22 mouse cellular contexts compared by ENCODE assay signal in the genomic region with DNA sequence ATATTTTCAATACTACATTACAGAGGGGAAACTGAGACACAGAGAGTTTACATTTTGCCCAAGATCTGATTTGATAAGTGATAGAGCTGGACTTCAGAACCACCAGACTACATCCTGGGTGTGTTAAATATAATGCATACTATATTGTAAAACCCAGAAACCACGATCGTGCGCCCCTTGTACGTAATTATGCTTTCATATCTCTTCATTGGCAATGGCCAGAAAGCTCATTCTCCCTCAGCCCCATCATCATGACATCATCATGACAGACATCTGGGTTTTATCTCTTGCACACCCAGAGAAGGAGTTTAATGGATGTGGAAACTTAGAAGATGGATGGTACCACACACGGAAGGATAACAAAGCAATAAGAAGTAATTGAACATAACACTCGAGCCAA. TPM values are rescaled to one million over a fixed set of nuclear protein-coding genes. Genes with fewer than 3 reads are reported as not detected.
DNase-seq lines count a peak whose midpoint lies in the region; ATAC-seq and TF ChIP-seq lines count a peak whose summit lies in the region.
"Had no signal": no experiment of that assay in that cellular context is flagged by ENCODE, and none has a peak within 500 bp of the region (broad histone marks: within the 10 kb centered on the region; RNA-seq: fewer than 3 reads in every experiment).

No protein-coding gene starts in this region.

- DNase-seq in heart, adult 11 months = peak; percentile 63
- DNase-seq in kidney, postnatal 25 days = no peak
- DNase-seq in lung, adult 2 months = peak; percentile 0
- DNase-seq in lung, postnatal 10 days = no peak
- DNase-seq in NIH3T3 (ENCODE audit: low read depth) = peak; percentile 38
- DNase-seq: adrenal gland, postnatal 10 days; adrenal gland, postnatal 36 days; cerebellum, adult 18-20 months; cerebellum, adult 9-10 months; cerebellum, postnatal 14 days; forebrain, postnatal 0 days; gastrocnemius, adult 2 months; gastrocnemius, postnatal 14 days; heart, adult 18-20 months had no signal

- H3K4me1 ChIP-seq in heart, embryonic 12.5 days (replicated peaks) = peaks cover 42% of the 10 kb centered on the region
- H3K4me1 ChIP-seq in kidney, embryonic 15.5 days = peaks cover 14% of the 10 kb centered on the region; the same call in 1 of the 2 replicates
- H3K4me1 ChIP-seq in lung, adult 2 months (ENCODE audit: control insufficient read depth, insufficient read depth, low read length) = no peaks in the 10 kb centered on the region
- H3K4me1 ChIP-seq: embryonic facial prominence, embryonic 12.5 days; hindbrain, embryonic 12.5 days; hindbrain, embryonic 15.5 days had no signal

- no peak overlapping the region for H3K9ac ChIP-seq in heart, embryonic 12.5 days
- H3K9ac ChIP-seq in kidney, embryonic 15.5 days = no peak overlapping the region
- H3K9ac ChIP-seq: embryonic facial prominence, embryonic 12.5 days; embryonic facial prominence, embryonic 15.5 days; forebrain, postnatal 0 days; hindbrain, embryonic 12.5 days; hindbrain, embryonic 15.5 days had no signal

- H3K4me2 ChIP-seq in heart, embryonic 12.5 days = no peak overlapping the region
- H3K4me2 ChIP-seq in kidney, embryonic 15.5 days = no peak overlapping the region
- H3K4me2 ChIP-seq: embryonic facial prominence, embryonic 12.5 days; embryonic facial prominence, embryonic 15.5 days; hindbrain, embryonic 12.5 days; hindbrain, embryonic 15.5 days had no signal

- H3K4me3 ChIP-seq in heart, embryonic 12.5 days = no peak overlapping the region
- no peak overlapping the region for H3K4me3 ChIP-seq in kidney, embryonic 15.5 days (replicated peaks)
- no peak overlapping the region for H3K4me3 ChIP-seq in lung, adult 2 months (replicated peaks; ENCODE audit: extremely low read depth, low read depth, low read length)
- H3K4me3 ChIP-seq: embryonic facial prominence, embryonic 12.5 days; embryonic facial prominence, embryonic 15.5 days; gastrocnemius, adult 2 months; hindbrain, embryonic 12.5 days; hindbrain, embryonic 15.5 days had no signal

- no peak overlapping the region for H3K27ac ChIP-seq in heart, embryonic 12.5 days (ENCODE audit: poor library complexity, severe bottlenecking)
- 0 out of 2 replicates have a peak overlapping the region, but pooled peaks have one; percentile 18 for H3K27ac ChIP-seq in kidney, embryonic 15.5 days
- H3K27ac ChIP-seq: embryonic facial prominence, embryonic 12.5 days; embryonic facial prominence, embryonic 15.5 days; gastrocnemius, adult 2 months; hindbrain, embryonic 12.5 days; hindbrain, embryonic 15.5 days had no signal

- WGBS in heart, embryonic 12.5 days = 79% methylated on average over 6 of the region's 6 CpGs
- WGBS in kidney, embryonic 15.5 days = 69% methylated on average over 6 of the region's 6 CpGs
- WGBS in lung, adult 2 months = 68% methylated on average over 6 of the region's 6 CpGs

- no peaks in the 10 kb centered on the region for H3K36me3 ChIP-seq in heart, embryonic 12.5 days
- no peaks in the 10 kb centered on the region for H3K36me3 ChIP-seq in kidney, embryonic 15.5 days
- H3K36me3 ChIP-seq: embryonic facial prominence, embryonic 12.5 days; embryonic facial prominence, embryonic 15.5 days; hindbrain, embryonic 12.5 days; hindbrain, embryonic 15.5 days had no signal

- TF ChIP-seq POLR2A in lung, adult 2 months (IDR thresholded peaks at IDR 0.05; ENCODE audit: borderline replicate concordance, extremely low read depth, low read depth, low read length) = no peak

- no peaks in the 10 kb centered on the region for H3K27me3 ChIP-seq in heart, embryonic 12.5 days (replicated peaks)
- H3K27me3 ChIP-seq in kidney, embryonic 15.5 days = no peaks in the 10 kb centered on the region
- H3K27me3 ChIP-seq: embryonic facial prominence, embryonic 12.5 days; embryonic facial prominence, embryonic 15.5 days; hindbrain, embryonic 12.5 days; hindbrain, embryonic 15.5 days; Patski had no signal

- TF ChIP-seq CTCF in lung, adult 2 months (IDR thresholded peaks at IDR 0.05; ENCODE audit: insufficient read depth, low read length) = no peak

- no peaks in the 10 kb centered on the region for H3K9me3 ChIP-seq in heart, embryonic 12.5 days (replicated peaks)
- H3K9me3 ChIP-seq in kidney, embryonic 15.5 days (replicated peaks) = no peaks in the 10 kb centered on the region
- H3K9me3 ChIP-seq: embryonic facial prominence, embryonic 12.5 days; embryonic facial prominence, embryonic 15.5 days; hindbrain, embryonic 12.5 days; hindbrain, embryonic 15.5 days had no signal

- no peak for ATAC-seq in heart, embryonic 12.5 days (ENCODE audit: insufficient number of reproducible peaks, low FRiP score)
- no peak for ATAC-seq in kidney, embryonic 15.5 days (replicated peaks; ENCODE audit: low FRiP score)
- ATAC-seq: forebrain, embryonic 14.5 days; forebrain, postnatal 0 days; Patski had no signal

RNA-seq across cellular contexts. Expression of a gene that starts 17.1 kb away (rescaled TPM):
- polyA plus RNA-seq in heart, embryonic 12.5 days (2016; fragmentation: Nextera tagmentation; extraction: Ambion mirVana) = 22.6 and 23.7 TPM in 2 replicates
- polyA plus RNA-seq in kidney, embryonic 15.5 days (2015; fragmentation: Nextera tagmentation; extraction: Ambion mirVana) = 7.1 and 8.9 TPM in 2 replicates
- polyA plus RNA-seq in lung, adult 2 months (2012; rRNA removed) = 151 and 253 TPM in 2 replicates

Comparison
In these comparisons a context has a peak if more than half of its experiments do, and no peak if none do; other contexts are left out.
1. DNase-seq: peak in heart, adult 11 months (single experiment), lung, adult 2 months (single experiment) and NIH3T3 (single experiment); none in kidney, postnatal 25 days (0 of 2) and lung, postnatal 10 days (single experiment).